Mouse (Mus musculus) forebrain, embryonic 15.5 days (tissue): Measurements from ENCODE around the gene Ap5z1. TPM values are rescaled to one million over a fixed set of nuclear protein-coding genes. Genes with fewer than 3 reads are reported as not detected.

ENCODE experiments used
- ATAC-seq: fragments of 200-750 bp; cut with Nextera tagmentation; replicated peaks from 2 replicates; pipeline ENCODE4 v1.8.0; 2017; ENCODE audit warnings: mild to moderate bottlenecking, moderate TSS enrichment, moderate library complexity
- H3K27ac ChIP-seq: fragments of 300-500 bp; sonication (generic); replicated peaks from 2 replicates; pipeline ENCODE4 v1.5.1; 2015; ENCODE audit warnings: mild to moderate bottlenecking, inconsistent platforms
- H3K27me3 ChIP-seq: fragments of 300-500 bp; sonication (generic); 2 replicates; pipeline ENCODE4 v1.6.1; 2015; ENCODE audit warnings: inconsistent platforms
- H3K36me3 ChIP-seq: fragments of 300-500 bp; sonication (generic); 2 replicates; pipeline ENCODE4 v1.6.1; 2015; ENCODE audit warnings: mild to moderate bottlenecking, inconsistent platforms
- H3K4me1 ChIP-seq: fragments of 300-500 bp; sonication (generic); 2 replicates; pipeline ENCODE4 v1.6.1; 2015; ENCODE audit warnings: inconsistent platforms
- H3K4me2 ChIP-seq: fragments of 300-500 bp; sonication (generic); replicated peaks from 2 replicates; pipeline ENCODE4 v1.6.1; 2015; ENCODE audit warnings: mild to moderate bottlenecking, inconsistent platforms
- H3K4me3 ChIP-seq: fragments of 300-500 bp; sonication (generic); 2 replicates; pipeline ENCODE4 v1.5.1; 2015; ENCODE audit warnings: mild to moderate bottlenecking, inconsistent platforms
- H3K9ac ChIP-seq: fragments of 300-500 bp; sonication (generic); replicated peaks from 2 replicates; pipeline ENCODE4 v1.6.1; 2015; ENCODE audit warnings: mild to moderate bottlenecking, inconsistent platforms
- H3K9me3 ChIP-seq: fragments of 300-500 bp; sonication (generic); 2 replicates; pipeline ENCODE4 v1.6.1; 2016; ENCODE audit warnings: inconsistent platforms
- WGBS: fragments of 180-500 bp; shearing (Covaris S2); methylation state at CpG from one replicate; pipeline ENCODE4 v1.1.7; 2015; ENCODE audit warnings: mixed read lengths; 5-methylcytosine and 5-hydroxymethylcytosine counted together
- polyA plus RNA-seq: library from polyadenylated mRNA; unstranded; fragments of >200 nt; fragmentation: Nextera tagmentation; extraction: Ambion mirVana; gene quantifications from 2 replicates; pipeline ENCODE4 v1.2.1, GENCODE M21; 2015

The Ap5z1 gene
- polyA plus RNA-seq, 1 experiment from 2014 or later: 15.0 TPM

DNA sequence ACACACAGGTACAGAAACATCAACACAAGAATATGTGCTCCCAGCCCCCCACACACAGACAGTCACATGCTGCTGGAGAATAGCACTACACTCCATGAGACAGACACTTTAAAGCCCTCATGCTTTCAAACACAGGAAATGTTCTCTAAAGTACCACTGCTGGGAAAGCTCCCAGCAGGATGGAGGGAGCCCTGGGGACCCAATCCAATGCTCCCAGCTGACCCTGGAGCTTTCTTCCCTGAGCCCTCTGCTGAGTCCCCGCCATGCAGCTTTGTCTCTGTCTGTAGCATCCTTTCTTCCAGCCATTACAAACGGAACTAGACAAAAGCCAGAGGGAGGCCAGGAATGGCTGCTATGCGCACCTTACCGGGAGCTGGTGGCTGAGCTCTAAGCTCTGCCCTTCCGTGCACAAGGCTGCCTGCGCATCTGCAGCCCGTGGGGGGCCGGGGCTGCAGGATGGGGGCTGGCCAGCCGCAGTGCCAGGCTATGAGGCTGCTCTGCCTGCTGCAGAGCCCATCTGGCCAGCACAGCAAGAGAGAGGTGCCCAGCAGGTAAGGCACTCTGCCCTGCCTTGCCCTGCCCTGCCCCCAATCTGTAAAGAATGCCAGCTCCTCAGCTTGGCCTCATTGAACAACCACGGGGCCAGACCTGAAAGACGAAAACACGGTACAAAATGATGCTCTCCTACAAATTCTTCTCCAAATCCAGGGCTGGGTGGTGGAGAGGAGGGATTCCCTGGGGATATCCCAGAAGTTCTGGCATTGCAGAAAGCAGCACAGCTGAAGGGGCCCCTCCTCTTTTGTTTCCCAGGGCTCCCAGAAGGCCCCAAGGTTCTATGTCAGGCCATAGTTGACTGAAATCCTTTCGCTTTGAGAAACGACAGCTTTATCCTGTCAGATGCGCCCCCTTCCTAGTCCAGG is 45.7 kb downstream of the Ap5z1 start:
- WGBS: 13% methylated on average over 15 of the region's 15 CpGs
- H3K36me3 ChIP-seq: no peaks in the 10 kb centered on the region
- ATAC-seq: peak; percentile 39; the same call in 1 of the 2 replicates
- H3K9ac ChIP-seq: peak overlapping the region; percentile 52
- H3K4me3 ChIP-seq: peak overlapping the region; percentile 19
- peak overlapping the region; percentile 35 for H3K4me2 ChIP-seq
- H3K27me3 ChIP-seq: no peaks in the 10 kb centered on the region
- H3K4me1 ChIP-seq: peaks cover 17% of the 10 kb centered on the region
- H3K9me3 ChIP-seq: no peaks in the 10 kb centered on the region
- H3K27ac ChIP-seq: peak overlapping the region; percentile 75

DNA sequence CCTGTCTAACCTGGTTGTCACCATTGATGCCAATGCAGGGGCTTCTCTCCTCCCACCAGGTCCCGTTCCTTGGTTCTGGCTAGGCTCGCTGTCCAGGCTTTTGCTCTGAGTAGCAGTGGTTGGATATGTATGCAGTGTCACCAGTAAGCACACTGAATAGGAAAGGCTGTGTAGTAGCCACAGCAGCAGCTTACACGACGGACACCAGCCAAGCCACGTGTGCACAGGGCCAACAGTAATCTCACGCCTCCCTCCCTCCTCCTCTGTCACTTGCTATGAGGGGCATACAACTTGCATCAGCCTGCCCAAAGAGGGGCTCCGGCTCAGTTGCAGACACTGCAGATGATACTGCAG is 46.3 kb downstream of the Ap5z1 start:
- Histone ChIP-seq H3K27ac (peak overlapping the region; percentile 75), H3K4me1 (peaks cover 17% of the 10 kb centered on the region)
- no peak for ATAC-seq

DNA sequence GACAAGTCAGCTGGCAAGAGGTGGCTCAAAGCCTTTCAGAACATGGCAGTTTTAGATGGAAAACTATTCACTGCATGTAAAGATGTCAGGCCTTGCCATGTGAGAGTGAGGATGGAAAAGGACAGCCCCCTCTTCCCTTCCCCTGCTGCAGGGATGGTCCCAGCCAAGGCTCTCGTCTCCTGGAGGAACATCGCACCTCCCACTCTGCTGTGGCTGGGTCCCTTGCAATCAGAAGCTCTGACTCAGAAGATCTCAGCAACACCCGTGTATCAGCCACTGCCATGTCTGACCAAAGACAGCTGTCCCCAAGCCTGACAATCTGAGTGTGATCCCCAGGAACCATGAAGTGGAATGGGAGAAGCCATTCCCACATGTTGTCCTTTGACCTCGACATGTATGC is 48.4 kb downstream of the Ap5z1 start:
- no peak overlapping the region for H3K27ac ChIP-seq
- peaks cover 17% of the 10 kb centered on the region for H3K4me1 ChIP-seq
- H3K4me2 ChIP-seq: no peak overlapping the region
- H3K9ac ChIP-seq: no peak overlapping the region
- no peak for ATAC-seq
- no peaks in the 10 kb centered on the region for H3K27me3 ChIP-seq
- H3K9me3 ChIP-seq: no peaks in the 10 kb centered on the region
- no peak overlapping the region for H3K4me3 ChIP-seq
- 80% methylated on average over 4 of the region's 4 CpGs for WGBS
- H3K36me3 ChIP-seq: no peaks in the 10 kb centered on the region

More for the DNA sequence above, 46.3 kb downstream of the Ap5z1 start:
- Histone ChIP-seq H3K4me2 (no peak overlapping the region), H3K9ac (0 out of 2 replicates have a peak overlapping the region, but pooled peaks have one; percentile 52), H3K9me3 (no peaks in the 10 kb centered on the region), H3K4me3 (no peak overlapping the region), H3K36me3 (no peaks in the 10 kb centered on the region), H3K27me3 (no peaks in the 10 kb centered on the region)
- 39% methylated on average over 7 of the region's 7 CpGs for WGBS

DNA sequence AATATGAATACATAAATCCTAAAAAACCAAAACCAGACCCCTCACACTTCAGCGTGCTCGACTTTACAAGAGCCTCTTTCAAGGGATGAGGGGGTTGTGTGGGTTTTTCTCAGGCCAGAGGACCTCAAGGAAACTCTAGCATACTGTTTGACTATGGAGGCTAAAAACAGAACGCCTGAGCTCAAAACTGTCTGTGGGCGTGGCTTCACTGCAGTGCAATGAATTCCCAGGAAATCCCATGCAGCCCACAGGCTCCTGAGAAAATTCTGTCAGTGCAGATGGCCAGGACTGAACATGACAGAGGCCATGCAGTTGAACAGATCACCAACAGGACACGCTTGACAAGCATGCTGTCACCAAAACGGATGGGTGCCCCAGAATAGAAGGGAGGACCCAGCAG is 55.2 kb downstream of the Ap5z1 start:
- H3K27ac ChIP-seq: no peak overlapping the region
- H3K4me2 ChIP-seq: no peak overlapping the region
- no peak overlapping the region for H3K4me3 ChIP-seq
- H3K4me1 ChIP-seq: no peaks in the 10 kb centered on the region
- ATAC-seq: no peak
- no peak overlapping the region for H3K9ac ChIP-seq
- no peaks in the 10 kb centered on the region for H3K36me3 ChIP-seq
- 78% methylated on average over 6 of the region's 6 CpGs for WGBS
- no peaks in the 10 kb centered on the region for H3K9me3 ChIP-seq
- no peaks in the 10 kb centered on the region for H3K27me3 ChIP-seq

DNA sequence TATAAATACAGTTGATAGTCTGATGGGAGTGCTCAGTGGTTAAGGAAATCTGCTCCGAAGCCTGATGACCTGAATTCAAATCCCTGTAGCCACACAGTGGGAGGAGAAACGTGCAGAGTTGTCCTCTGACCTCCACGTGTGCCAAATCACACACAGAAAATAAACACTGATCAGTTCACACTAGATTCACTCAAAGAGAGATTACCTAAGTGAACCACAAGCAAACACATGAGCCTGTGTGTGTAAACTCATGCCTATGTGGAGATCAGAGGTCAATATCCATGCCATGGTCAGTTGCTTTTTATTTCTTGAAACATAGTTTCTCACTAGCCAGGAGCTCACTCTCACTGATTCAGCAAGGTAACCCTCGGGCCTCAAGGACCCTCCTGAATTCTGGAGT is 56.6 kb downstream of the Ap5z1 start:
- H3K27ac ChIP-seq: no peak overlapping the region
- WGBS: 78% methylated on average over 4 of the region's 4 CpGs
- ATAC-seq: no peak

DNA sequence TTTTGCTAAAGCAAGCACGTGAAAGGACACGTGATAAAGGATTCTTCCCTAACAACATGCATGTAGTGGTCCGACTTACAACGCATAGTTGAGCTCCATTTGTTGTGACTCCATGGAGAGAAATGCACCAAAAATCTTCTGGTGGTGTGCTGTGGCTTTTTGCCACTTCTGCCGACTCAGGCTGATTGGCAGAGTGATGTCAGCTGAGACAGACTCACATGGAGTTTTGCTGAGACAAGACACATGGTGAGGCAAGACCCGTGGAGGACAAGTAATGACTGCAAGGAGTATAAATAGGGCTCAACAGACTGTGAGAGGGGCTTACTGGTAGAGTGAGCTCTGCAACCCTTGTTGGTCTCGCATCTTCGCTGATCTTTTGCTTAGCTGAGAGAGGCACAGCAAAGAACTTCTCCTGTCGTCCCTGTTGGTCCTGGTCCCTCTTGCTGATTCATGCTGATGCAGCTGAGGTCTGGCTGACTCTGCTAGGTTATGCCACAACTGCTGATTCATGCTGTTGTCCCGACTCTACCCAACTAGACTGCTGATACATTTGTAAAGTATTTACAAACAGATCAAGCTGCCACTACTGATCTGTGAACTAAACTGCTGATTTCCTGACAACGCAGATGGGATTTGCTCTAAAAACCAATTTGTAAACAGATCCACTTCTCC is 57.6 kb downstream of the Ap5z1 start:
- H3K36me3 ChIP-seq: no peaks in the 10 kb centered on the region
- WGBS: 88% methylated on average over 11 of the region's 11 CpGs

More for the DNA sequence above, 56.6 kb downstream of the Ap5z1 start:
- H3K36me3 ChIP-seq: no peaks in the 10 kb centered on the region
- no peak overlapping the region for H3K9ac ChIP-seq
- no peaks in the 10 kb centered on the region for H3K27me3 ChIP-seq
- H3K9me3 ChIP-seq: no peaks in the 10 kb centered on the region
- H3K4me2 ChIP-seq: no peak overlapping the region
- no peaks in the 10 kb centered on the region for H3K4me1 ChIP-seq
- H3K4me3 ChIP-seq: no peak overlapping the region

DNA sequence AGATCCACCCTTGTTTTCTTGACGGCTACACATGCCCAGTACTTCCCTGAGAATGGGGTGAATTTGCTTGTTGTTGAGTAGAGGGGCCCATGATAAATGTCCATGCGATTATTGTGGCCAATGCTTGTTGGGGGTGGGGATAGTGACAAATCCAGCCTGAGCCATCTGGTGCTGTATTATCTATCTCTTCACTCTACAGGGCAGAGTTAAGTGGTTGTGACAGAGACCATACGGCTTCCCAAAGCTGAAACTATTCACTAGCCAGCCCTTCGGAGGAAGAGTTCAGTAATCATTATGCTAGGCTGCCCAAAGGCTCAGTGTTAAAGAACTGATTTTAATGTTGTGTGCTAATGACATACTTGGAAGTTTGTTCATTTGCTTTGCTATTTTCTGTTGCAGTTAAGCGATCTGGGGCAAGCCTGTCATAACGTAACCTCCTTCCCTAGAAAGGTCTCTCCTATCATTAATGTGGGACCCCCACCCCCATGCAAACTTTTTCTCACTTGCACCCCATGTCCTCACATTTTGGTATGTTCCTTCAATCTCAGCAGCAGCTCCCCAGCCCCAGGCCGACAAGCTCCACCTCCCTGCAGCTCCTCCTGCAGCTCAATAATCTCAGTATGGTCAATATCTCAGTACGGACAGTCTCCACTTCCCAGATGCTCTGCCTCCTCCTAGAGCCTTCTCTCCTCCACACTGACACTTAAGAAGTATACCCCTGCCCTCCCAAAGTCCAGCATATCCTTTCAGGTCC is 61.1 kb downstream of the Ap5z1 start:
- no peaks in the 10 kb centered on the region for H3K36me3 ChIP-seq
- H3K4me1 ChIP-seq: no peaks in the 10 kb centered on the region
- WGBS: 63% methylated on average over 8 of the region's 8 CpGs
- no peaks in the 10 kb centered on the region for H3K9me3 ChIP-seq
- no peak overlapping the region for H3K4me3 ChIP-seq
- no peak overlapping the region for H3K4me2 ChIP-seq
- peaks cover under 1% of the 10 kb centered on the region; the same call in 1 of the 2 replicates for H3K27me3 ChIP-seq
- H3K9ac ChIP-seq: no peak overlapping the region
- ATAC-seq: no peak
- no peak overlapping the region for H3K27ac ChIP-seq

More for the DNA sequence above, 57.6 kb downstream of the Ap5z1 start:
- no peaks in the 10 kb centered on the region for H3K4me1 ChIP-seq
- H3K27ac ChIP-seq: no peak overlapping the region
- H3K4me2 ChIP-seq: no peak overlapping the region
- H3K9ac ChIP-seq: no peak overlapping the region
- no peaks in the 10 kb centered on the region for H3K27me3 ChIP-seq
- no peak for ATAC-seq
- H3K4me3 ChIP-seq: no peak overlapping the region
- no peaks in the 10 kb centered on the region for H3K9me3 ChIP-seq

Other genes starting within 250 kb of the Ap5z1 start
- gene Foxk1, start 62.4 kb upstream of the Ap5z1 start, polyA plus RNA-seq: 3.9 TPM in 2 replicates
- 0.08 and 0.15 TPM in 2 replicates for gene Papolb, start 66.1 kb downstream of the Ap5z1 start, polyA plus RNA-seq
- gene Radil, start 87.2 kb downstream of the Ap5z1 start, polyA plus RNA-seq: 11.0 and 14.4 TPM in 2 replicates
- 76.8 and 79.9 TPM in 2 replicates for gene Mmd2, start 144.9 kb downstream of the Ap5z1 start, polyA plus RNA-seq
- gene Wipi2, start 163.8 kb downstream of the Ap5z1 start, polyA plus RNA-seq: 48.8 and 51.0 TPM in 2 replicates
- 82.8 and 85.4 TPM in 2 replicates for gene Slc29a4, start 228.6 kb downstream of the Ap5z1 start, polyA plus RNA-seq